Mouse (Mus musculus): ENCODE data around the gene Synpo2.

DNA sequence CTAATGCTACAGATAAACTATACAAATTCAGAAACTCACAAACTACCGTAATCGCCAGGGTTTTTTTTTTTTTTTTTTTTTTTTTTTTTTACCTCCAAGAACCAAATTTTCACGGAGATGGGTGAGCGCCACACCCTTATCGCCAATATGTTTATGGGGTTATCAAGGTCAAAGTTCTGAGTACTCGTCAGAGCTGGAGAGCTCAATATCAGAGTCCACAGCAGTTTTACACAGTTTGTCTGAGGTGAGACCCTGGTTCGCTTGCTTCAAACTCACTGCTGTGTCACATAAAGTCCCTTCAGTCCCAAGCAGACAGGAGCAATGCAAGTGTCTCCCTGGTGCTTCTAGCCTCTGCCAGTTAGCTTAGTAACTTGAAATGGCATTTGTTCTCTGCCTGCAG is 60.8 kb downstream of the Synpo2 start:
- TF ChIP-seq CTCF (IDR thresholded peaks at IDR 0.05; ENCODE audit: low read depth): no peak
- TF ChIP-seq EP300 (IDR thresholded peaks at IDR 0.05; ENCODE audit: low read depth): no peak

All from liver, embryonic 14.5 days (tissue).